Mouse (Mus musculus) MEL (cell line): ENCODE results near the gene Cdca3. TPM values are rescaled to one million over a fixed set of nuclear protein-coding genes. Genes with fewer than 3 reads are reported as not detected.

Experiments used
- DNase-seq: peaks from one replicate; pipeline ENCODE4 v3.0.0; 2011; ENCODE audit warnings: low read depth, low spot score
- H3K27ac ChIP-seq: 2 replicates; pipeline ENCODE4 v1.5.1; 2012; ENCODE audit warnings: low read depth, mild to moderate bottlenecking, control low read depth, low read length, moderate library complexity; ENCODE audit not compliant: control insufficient read depth
- H3K27me3 ChIP-seq, 2 experiments: fragments of 150-350 bp in 1 of 2; sonication (generic) in 1 of 2; 2 replicates each; pipeline ENCODE4 v1.6.1; 2012; ENCODE audit warnings: low read length in 2 of 2, mild to moderate bottlenecking in 2 of 2, improper control_type of control experiment in 1 of 2, moderate library complexity in 1 of 2; ENCODE audit not compliant: insufficient read depth in 2 of 2, control insufficient read depth in 1 of 2
- H3K36me3 ChIP-seq, 2 experiments: 2 replicates each; pipeline ENCODE4 v1.6.1; 2012 to 2014; ENCODE audit warnings: low read length in 2 of 2, improper control_type of control experiment in 1 of 2, inconsistent platforms in 1 of 2, mild to moderate bottlenecking in 1 of 2; ENCODE audit not compliant: insufficient read depth in 2 of 2, control insufficient read depth in 1 of 2
- H3K4me1 ChIP-seq, 2 experiments: fragments of 150-350 bp in 1 of 2; sonication (generic) in 1 of 2; 2 replicates each; pipeline ENCODE4 v1.6.1; 2012; ENCODE audit warnings: low read length in 2 of 2, improper control_type of control experiment in 1 of 2, mild to moderate bottlenecking in 1 of 2; ENCODE audit not compliant: insufficient read depth in 2 of 2, control insufficient read depth in 1 of 2
- H3K4me3 ChIP-seq, 2 experiments: fragments of 150-350 bp in 1 of 2; sonication (generic) in 1 of 2; 2 replicates each; pipeline ENCODE4 v1.5.1; 2012; ENCODE audit warnings: low read depth in 2 of 2, low read length in 2 of 2, mild to moderate bottlenecking in 2 of 2, moderate library complexity in 2 of 2, control low read depth in 1 of 2, improper control_type of control experiment in 1 of 2; ENCODE audit not compliant: control insufficient read depth in 1 of 2, insufficient read depth in 1 of 2
- H3K79me2 ChIP-seq: 2 replicates; pipeline ENCODE4 v1.6.1; 2012; ENCODE audit warnings: mild to moderate bottlenecking, low read length, moderate library complexity; ENCODE audit not compliant: control insufficient read depth, poor library complexity, insufficient read depth
- H3K9ac ChIP-seq: 2 replicates; pipeline ENCODE4 v1.6.1; 2012; ENCODE audit warnings: low read depth, mild to moderate bottlenecking, control low read depth, low read length, moderate library complexity; ENCODE audit not compliant: control insufficient read depth, poor library complexity, severe bottlenecking
- H3K9me3 ChIP-seq: fragments of 150-350 bp; sonication (generic); replicated peaks from 2 replicates; pipeline ENCODE4 v1.6.1; 2012; ENCODE audit warnings: mild to moderate bottlenecking, low read length, improper control_type of control experiment, moderate library complexity; ENCODE audit not compliant: insufficient read depth
- BHLHE40 ChIP-seq: IDR thresholded peaks from 2 replicates; pipeline ENCODE4 v1.6.1; 2012; ENCODE audit warnings: low read depth, mild to moderate bottlenecking, inconsistent platforms, low read length, improper control_type of control experiment, borderline replicate concordance
- CTCF ChIP-seq, 3 experiments: IDR thresholded peaks in 2 of 3; conservative IDR thresholded peaks in 1 of 3; 2 replicates each; pipeline ENCODE4 v1.5.1; 2011 to 2012; ENCODE audit warnings: low read length in 3 of 3, low read depth in 2 of 3, mild to moderate bottlenecking in 2 of 3, improper control_type of control experiment in 1 of 3, inconsistent platforms in 1 of 3, mixed read lengths in 1 of 3, moderate library complexity in 1 of 3; ENCODE audit not compliant: control insufficient read depth in 1 of 3, insufficient read depth in 1 of 3, poor library complexity in 1 of 3, severe bottlenecking in 1 of 3
- E2F4 ChIP-seq: IDR thresholded peaks from 2 replicates; pipeline ENCODE4 v1.6.1; 2011; ENCODE audit warnings: low read depth, low read length, improper control_type of control experiment, borderline replicate concordance
- ELF1 ChIP-seq: IDR thresholded peaks from 2 replicates; pipeline ENCODE4 v1.6.1; 2014; ENCODE audit warnings: low read depth, mild to moderate bottlenecking, inconsistent platforms, low read length, improper control_type of control experiment, moderate library complexity
- ETS1 ChIP-seq: IDR thresholded peaks from 2 replicates; pipeline ENCODE4 v1.6.1; 2012; ENCODE audit warnings: low read depth, mild to moderate bottlenecking, inconsistent platforms, low read length, improper control_type of control experiment, moderate library complexity
- GABPA ChIP-seq: IDR thresholded peaks from 2 replicates; pipeline ENCODE4 v1.6.1; 2012; ENCODE audit warnings: low read depth, mild to moderate bottlenecking, inconsistent platforms, low read length, improper control_type of control experiment, moderate library complexity
- HCFC1 ChIP-seq: IDR thresholded peaks from 2 replicates; pipeline ENCODE4 v1.6.1; 2012; ENCODE audit warnings: low read depth, mild to moderate bottlenecking, inconsistent platforms, low read length, improper control_type of control experiment, moderate library complexity
- MAFK ChIP-seq: IDR thresholded peaks from 2 replicates; pipeline ENCODE4 v1.6.1; 2011; ENCODE audit warnings: low read depth, mild to moderate bottlenecking, low read length, improper control_type of control experiment, borderline replicate concordance
- MAX ChIP-seq: IDR thresholded peaks from 2 replicates; pipeline ENCODE4 v1.6.1; 2011; ENCODE audit warnings: low read length, improper control_type of control experiment
- MEF2A ChIP-seq: IDR thresholded peaks from 2 replicates; pipeline ENCODE4 v1.6.1; 2014; ENCODE audit warnings: low read depth, mild to moderate bottlenecking, inconsistent platforms, low read length, improper control_type of control experiment; ENCODE audit not compliant: poor library complexity, insufficient replicate concordance, severe bottlenecking; ENCODE audit errors: extremely low read depth
- MXI1 ChIP-seq: IDR thresholded peaks from 2 replicates; pipeline ENCODE4 v1.6.1; 2011; ENCODE audit warnings: mild to moderate bottlenecking, low read depth, low read length, improper control_type of control experiment
- NELFE ChIP-seq: IDR thresholded peaks from 2 replicates; pipeline ENCODE4 v1.6.1; 2011; ENCODE audit warnings: low read depth, low read length, improper control_type of control experiment
- NRF1 ChIP-seq: IDR thresholded peaks from 2 replicates; pipeline ENCODE4 v1.6.1; 2014; ENCODE audit warnings: low read depth, mild to moderate bottlenecking, inconsistent platforms, low read length, improper control_type of control experiment, moderate library complexity; ENCODE audit not compliant: poor library complexity, insufficient read depth, severe bottlenecking
- POLR2A ChIP-seq, 2 experiments: IDR thresholded peaks; 2 replicates each; pipeline ENCODE4 v1.6.1; 2011 to 2012; ENCODE audit warnings: low read length in 2 of 2, mild to moderate bottlenecking in 2 of 2, control low read depth in 1 of 2, improper control_type of control experiment in 1 of 2, low read depth in 1 of 2, moderate library complexity in 1 of 2; ENCODE audit not compliant: control insufficient read depth in 1 of 2, insufficient read depth in 1 of 2, poor library complexity in 1 of 2
- POLR2AphosphoS2 ChIP-seq: IDR thresholded peaks from 2 replicates; pipeline ENCODE4 v1.6.1; 2011; ENCODE audit warnings: low read length, improper control_type of control experiment
- POLR2AphosphoS5 ChIP-seq: IDR thresholded peaks from 2 replicates; pipeline ENCODE4 v1.6.1; 2012; ENCODE audit warnings: low read depth, borderline replicate concordance, mild to moderate bottlenecking, inconsistent platforms, low read length, moderate library complexity, mixed read lengths
- RAD21 ChIP-seq: IDR thresholded peaks from 2 replicates; pipeline ENCODE4 v1.6.1; 2011; ENCODE audit warnings: mild to moderate bottlenecking, low read depth, low read length, improper control_type of control experiment
- RCOR1 ChIP-seq: IDR thresholded peaks from 2 replicates; pipeline ENCODE4 v1.6.1; 2012; ENCODE audit warnings: low read depth, mild to moderate bottlenecking, inconsistent platforms, low read length, improper control_type of control experiment
- SMC3 ChIP-seq: IDR thresholded peaks from 2 replicates; pipeline ENCODE4 v1.6.1; 2011; ENCODE audit warnings: low read depth, low read length, improper control_type of control experiment
- TAL1 ChIP-seq: IDR thresholded peaks from 2 replicates; pipeline ENCODE4 v1.6.1; 2012; ENCODE audit warnings: mild to moderate bottlenecking, inconsistent platforms, low read length, moderate library complexity, mixed read lengths
- TBP ChIP-seq: IDR thresholded peaks from 2 replicates; pipeline ENCODE4 v1.8.0; 2011; ENCODE audit warnings: low read depth, low read length, improper control_type of control experiment
- TCF12 ChIP-seq: IDR thresholded peaks from 2 replicates; pipeline ENCODE4 v1.6.1; 2014; ENCODE audit warnings: low read depth, mild to moderate bottlenecking, inconsistent platforms, low read length, improper control_type of control experiment, moderate library complexity
- UBTF ChIP-seq: IDR thresholded peaks from 2 replicates; pipeline ENCODE4 v1.6.1; 2012; ENCODE audit warnings: low read depth, mild to moderate bottlenecking, inconsistent platforms, low read length, improper control_type of control experiment, moderate library complexity, borderline replicate concordance; ENCODE audit not compliant: insufficient read depth
- USF1 ChIP-seq: IDR thresholded peaks from 2 replicates; pipeline ENCODE4 v1.6.1; 2014; ENCODE audit warnings: low read depth, mild to moderate bottlenecking, inconsistent platforms, low read length, improper control_type of control experiment, moderate library complexity
- USF2 ChIP-seq, 2 experiments: IDR thresholded peaks; 2 replicates each; pipeline ENCODE4 v1.6.1; 2011 to 2012; ENCODE audit warnings: improper control_type of control experiment in 2 of 2, low read length in 2 of 2, borderline replicate concordance in 1 of 2, inconsistent platforms in 1 of 2, low read depth in 1 of 2, mild to moderate bottlenecking in 1 of 2; ENCODE audit not compliant: insufficient read depth in 1 of 2
- ZNF384 ChIP-seq: IDR thresholded peaks from 2 replicates; pipeline ENCODE4 v1.6.1; 2012; ENCODE audit warnings: low read depth, mild to moderate bottlenecking, inconsistent platforms, low read length, improper control_type of control experiment
- polyA plus RNA-seq, 2 experiments: library from polyadenylated mRNA; stranded (reverse) in 1 of 2; unstranded in 1 of 2; fragments of >175 nt in 1 of 2; fragments of >200 nt in 1 of 2; gene quantifications; 2 replicates each; pipeline versions ENCODE4 v1.2.1 to v1.2.4; 2012; ENCODE audit warnings: low replicate concordance in 2 of 2, low read depth in 1 of 2; ENCODE audit not compliant: insufficient read length in 2 of 2, insufficient read depth in 1 of 2, missing spikeins in 1 of 2
- total RNA-seq: library from RNA; depleted of rRNA; stranded (reverse); fragments of 300-350 nt; gene quantifications from 2 replicates; pipeline ENCODE4 v1.2.3, GENCODE M21; 2012

Cdca3 gene
- total and polyA plus RNA-seq, 3 experiments = 54.5 to 185 TPM; not detected in 1

DNA sequence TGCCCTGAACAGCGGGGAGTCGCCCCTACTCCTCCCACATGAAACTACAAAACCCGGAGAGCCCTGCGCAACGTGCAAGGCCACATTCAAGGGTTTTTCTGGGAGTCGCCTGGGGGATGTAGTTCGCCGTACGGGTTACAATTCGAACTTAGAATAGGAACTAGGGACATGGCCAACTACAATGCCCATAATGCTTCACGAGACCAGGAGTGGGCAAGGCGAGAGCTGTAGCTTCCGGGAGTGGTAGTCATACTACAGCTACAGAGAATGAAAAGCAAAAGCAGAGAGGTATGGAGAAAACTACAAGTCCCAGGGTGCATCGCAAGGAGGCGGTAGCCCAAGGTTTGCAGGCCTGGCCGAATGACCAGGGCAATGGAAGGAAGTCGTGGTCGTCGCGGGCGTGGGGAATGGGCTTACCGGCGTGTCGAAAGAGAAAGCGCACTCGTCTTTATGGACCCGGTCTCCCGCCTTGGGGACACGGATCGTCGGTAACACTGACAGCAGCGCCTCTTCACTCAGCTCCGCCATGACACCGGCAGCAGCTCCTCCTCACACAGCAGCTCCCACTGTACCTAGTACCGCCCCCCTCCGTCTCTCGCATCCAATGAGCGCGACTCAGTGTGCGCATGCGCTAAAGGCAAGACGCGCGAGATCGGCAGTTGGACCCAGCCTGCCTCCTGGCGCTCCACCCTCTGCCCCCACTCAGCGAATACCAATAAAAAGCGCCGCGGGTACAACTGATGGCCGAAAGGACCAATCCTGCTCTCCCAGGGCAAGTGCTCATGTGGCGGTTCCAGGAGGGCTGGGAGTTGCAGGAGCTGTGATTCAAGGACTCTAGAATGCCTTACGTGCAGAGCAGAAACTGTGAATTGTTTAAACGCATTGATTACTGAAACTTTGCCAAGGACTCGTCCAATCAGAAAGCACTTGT lies at the start of gene Cdca3, which contains the start of gene Usp5 (continued):
- TF ChIP-seq POLR2AphosphoS2 (peak; percentile 92), RAD21 (no peak), NELFE (peak; percentile 95), TCF12 (peak; percentile 55; the same call in 1 of the 2 replicates), CTCF (IDR thresholded peaks at IDR 0.05 in 2 of 3, conservative IDR thresholded peaks at IDR 0.05 in 1 of 3; ENCODE audit: control insufficient read depth in 1 of 3, insufficient read depth in 1 of 3, low read depth in 2 of 3, low read length in 3 of 3, poor library complexity in 1 of 3, severe bottlenecking in 1 of 3) (no peak)
- TF ChIP-seq, all 39 proteins: peak for 21

DNA sequence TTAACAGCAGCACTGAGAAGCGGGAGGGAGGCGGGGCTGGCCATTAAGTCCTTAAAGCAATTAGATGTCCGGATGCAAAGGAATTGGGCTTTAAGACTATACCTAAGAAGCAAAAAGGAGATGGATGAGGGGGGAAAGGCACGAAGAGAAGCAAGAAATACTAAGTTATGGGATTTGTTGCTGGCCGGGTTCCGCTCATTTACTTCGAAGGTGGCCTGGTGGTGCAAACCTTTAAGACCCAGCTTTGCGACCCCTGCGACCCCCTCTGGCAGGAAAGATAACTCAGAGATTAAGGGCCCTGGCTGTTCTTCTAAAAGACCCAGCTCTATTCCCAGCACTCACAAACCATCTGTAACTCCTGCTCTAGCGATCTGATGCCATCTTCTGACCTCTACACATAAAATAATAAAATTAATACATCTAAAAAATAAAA lies 49.3 kb upstream of the Cdca3 start:
- H3K27me3 ChIP-seq = peaks cover 9 to 12% of the 10 kb centered on the region in 2 experiments
- H3K79me2 ChIP-seq = no peaks in the 10 kb centered on the region
- DNase-seq = no peak
- no peaks in the 10 kb centered on the region for H3K9me3 ChIP-seq
- no peaks in the 10 kb centered on the region for H3K4me1 ChIP-seq
- no peak overlapping the region for H3K4me3 ChIP-seq
- no peak overlapping the region for H3K27ac ChIP-seq
- no peak for TF ChIP-seq HCFC1
- no peak for TF ChIP-seq UBTF
- no peak for TF ChIP-seq ETS1
- no peak for TF ChIP-seq ZNF384
- TF ChIP-seq E2F4 = no peak
- no peak for TF ChIP-seq NRF1
- TF ChIP-seq BHLHE40 = no peak
- TF ChIP-seq MAFK = no peak
- H3K9ac ChIP-seq = no peak overlapping the region
- no peaks in the 10 kb centered on the region for H3K36me3 ChIP-seq

DNA sequence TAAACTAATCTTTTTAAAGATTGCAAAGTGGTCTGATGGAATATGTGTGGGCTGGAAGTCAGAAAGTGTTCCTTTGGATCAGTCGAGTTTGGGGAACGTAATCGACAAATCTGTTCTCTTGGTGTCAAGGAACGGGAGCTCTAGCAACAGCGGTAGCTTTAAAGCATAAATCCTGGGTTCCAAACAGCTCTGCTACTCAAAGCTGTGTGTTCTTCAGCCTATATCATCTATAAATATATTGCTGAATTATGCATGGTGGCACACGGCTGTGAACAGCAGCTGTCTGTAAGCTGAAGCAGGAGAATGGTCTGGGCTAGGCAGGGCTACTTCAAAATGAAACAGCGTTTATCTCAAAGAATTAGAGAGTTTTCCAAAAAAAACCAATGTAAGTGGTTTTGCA lies 48.4 kb upstream of the Cdca3 start:
- H3K9ac ChIP-seq = no peak overlapping the region
- no peaks in the 10 kb centered on the region for H3K36me3 ChIP-seq
- H3K9me3 ChIP-seq = no peaks in the 10 kb centered on the region
- H3K79me2 ChIP-seq = no peaks in the 10 kb centered on the region
- no peak for DNase-seq
- TF ChIP-seq MXI1 = no peak
- no peak for TF ChIP-seq NRF1
- TF ChIP-seq RAD21 = no peak
- no peak for TF ChIP-seq ETS1
- TF ChIP-seq USF2 (IDR thresholded peaks at IDR 0.05; ENCODE audit: borderline replicate concordance in 1 of 2, insufficient read depth in 1 of 2, low read depth in 1 of 2, low read length in 2 of 2) = no peak
- TF ChIP-seq RCOR1 = no peak
- no peak for TF ChIP-seq SMC3
- TF ChIP-seq MAX = no peak
- TF ChIP-seq USF1 = no peak
- TF ChIP-seq POLR2AphosphoS5 = no peak
- no peak for TF ChIP-seq CTCF (IDR thresholded peaks at IDR 0.05 in 2 of 3, conservative IDR thresholded peaks at IDR 0.05 in 1 of 3; ENCODE audit: control insufficient read depth in 1 of 3, insufficient read depth in 1 of 3, low read depth in 2 of 3, low read length in 3 of 3, poor library complexity in 1 of 3, severe bottlenecking in 1 of 3)
- TF ChIP-seq GABPA = no peak
- no peak for TF ChIP-seq UBTF
- no peak for TF ChIP-seq ELF1
- TF ChIP-seq MEF2A = no peak
- TF ChIP-seq TBP = no peak
- TF ChIP-seq POLR2A (IDR thresholded peaks at IDR 0.05; ENCODE audit: control insufficient read depth in 1 of 2, insufficient read depth in 1 of 2, low read depth in 1 of 2, low read length in 2 of 2, poor library complexity in 1 of 2) = no peak
- no peak for TF ChIP-seq TAL1
- TF ChIP-seq, all 39 proteins: peak for 0
- no peak overlapping the region for H3K4me3 ChIP-seq
- no peaks in the 10 kb centered on the region for H3K4me1 ChIP-seq
- H3K27me3 ChIP-seq = peaks cover 8 to 11% of the 10 kb centered on the region in 2 experiments
- no peak overlapping the region for H3K27ac ChIP-seq
